Mouse (Mus musculus) liver, postnatal 0 days (tissue): ENCODE data around the gene Fam166b. TPM values are rescaled to one million over a fixed set of nuclear protein-coding genes. Genes with fewer than 3 reads are reported as not detected.
A peak's percentile ranks its signal among the peaks of the same experiment; 100 is the strongest.

ENCODE experiments used
- ATAC-seq: fragments of 200-750 bp; cut with Nextera tagmentation; 2 replicates; pipeline ENCODE4 v1.8.0; 2017; ENCODE audit warnings: mild to moderate bottlenecking, moderate library complexity
- DNase-seq: peaks from one replicate; pipeline ENCODE4 v3.0.0-alpha.2; 2016
- H3K27ac ChIP-seq: fragments of 300-500 bp; sonication (generic); 2 replicates; pipeline ENCODE4 v1.5.1; 2014; ENCODE audit warnings: antibody characterized with exemption, moderate library complexity, mild to moderate bottlenecking, low read depth
- H3K27me3 ChIP-seq: fragments of 300-500 bp; sonication (generic); 2 replicates; pipeline ENCODE4 v1.6.1; 2014; ENCODE audit warnings: low read length, control low read depth, mixed read lengths; ENCODE audit not compliant: insufficient read depth
- H3K36me3 ChIP-seq: fragments of 300-500 bp; sonication (generic); replicated peaks from 2 replicates; pipeline ENCODE4 v1.6.1; 2014; ENCODE audit warnings: mild to moderate bottlenecking, control low read depth, low read length, moderate library complexity, mixed read lengths; ENCODE audit not compliant: insufficient read depth
- H3K4me1 ChIP-seq: fragments of 300-500 bp; sonication (generic); 2 replicates; pipeline ENCODE4 v1.6.1; 2014; ENCODE audit warnings: antibody characterized with exemption, mild to moderate bottlenecking, control low read depth; ENCODE audit not compliant: insufficient read depth
- H3K4me2 ChIP-seq: fragments of 300-500 bp; sonication (generic); 2 replicates; pipeline ENCODE4 v1.6.1; 2014; ENCODE audit warnings: low read depth, mild to moderate bottlenecking, low read length, moderate library complexity, mixed read lengths
- H3K4me3 ChIP-seq: fragments of 300-500 bp; sonication (generic); 2 replicates; pipeline ENCODE4 v1.5.1; 2014; ENCODE audit warnings: low read depth, low read length
- H3K9ac ChIP-seq: fragments of 300-500 bp; sonication (generic); replicated peaks from 2 replicates; pipeline ENCODE4 v1.6.1; 2014; ENCODE audit warnings: mild to moderate bottlenecking, moderate library complexity
- H3K9me3 ChIP-seq: fragments of 300-500 bp; sonication (generic); 2 replicates; pipeline ENCODE4 v1.6.1; 2016; ENCODE audit warnings: mild to moderate bottlenecking, control low read depth, low read length, mixed read lengths
- CTCF ChIP-seq: sonication (generic); IDR thresholded peaks from 2 replicates; pipeline ENCODE4 v1.5.1; 2016; ENCODE audit warnings: antibody characterized with exemption, low read depth
- EP300 ChIP-seq: IDR thresholded peaks from 2 replicates; pipeline ENCODE4 v1.6.1; 2016; ENCODE audit warnings: antibody characterized with exemption, low read depth, mild to moderate bottlenecking
- WGBS: fragments of 180-500 bp; shearing (Covaris S2); extraction: QIAGEN DNeasy Blood & Tissue Kit; methylation state at CpG from one replicate; pipeline ENCODE4 v1.1.7; 2014; ENCODE audit not compliant: insufficient replicate concordance; 5-methylcytosine and 5-hydroxymethylcytosine counted together
- polyA plus RNA-seq: library from polyadenylated mRNA; unstranded; fragments of >200 nt; fragmentation: Nextera tagmentation; extraction: Ambion mirVana; gene quantifications from 2 replicates; pipeline ENCODE4 v1.2.1, GENCODE M21; 2015

The Fam166b gene
- polyA plus RNA-seq, 1 experiment from 2014 or later, result 0.14 TPM

DNA sequence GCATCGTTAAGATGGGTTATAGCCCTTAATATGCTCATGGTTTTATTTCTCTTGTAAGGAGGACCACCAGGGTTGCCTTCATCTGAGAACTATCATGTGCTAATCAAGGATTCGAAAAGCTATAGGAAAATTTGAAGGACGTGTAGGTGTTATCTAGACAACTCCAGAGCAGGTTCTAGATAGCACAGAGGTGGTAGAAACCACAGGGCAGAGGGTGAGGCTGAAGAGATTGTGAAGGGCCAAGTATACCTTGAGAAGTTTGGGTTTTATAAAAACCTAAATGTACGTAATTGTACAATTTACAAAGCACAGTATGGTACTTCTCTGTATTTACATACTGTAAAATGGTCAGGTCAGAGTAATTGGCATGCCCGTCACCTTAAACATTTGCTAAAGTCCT lies 33.8 kb downstream of the Fam166b start:
- H3K27ac ChIP-seq, result peak overlapping the region; percentile 70
- H3K9ac ChIP-seq, result no peak overlapping the region

GRCm38 (mm10) chr4:43394345-43394891 lies 34.5 kb downstream of the Fam166b start:
- Histone ChIP-seq H3K27ac (peak overlapping the region; percentile 70), H3K36me3 (no peaks in the 10 kb centered on the region), H3K4me1 (peaks cover 36% of the 10 kb centered on the region), H3K4me2 (0 out of 2 replicates have a peak overlapping the region, but pooled peaks have one; percentile 10), H3K9ac (peak overlapping the region; percentile 6; the same call in 1 of the 2 replicates), H3K27me3 (no peaks in the 10 kb centered on the region), H3K4me3 (no peak overlapping the region), H3K9me3 (no peaks in the 10 kb centered on the region)
- 29% methylated on average over 15 of the region's 15 CpGs for WGBS
- peak; percentile 72 for ATAC-seq
- TF ChIP-seq CTCF (no peak), EP300 (peak; percentile 81)
- peak; percentile 49 for DNase-seq

More for the DNA sequence above, 33.8 kb downstream of the Fam166b start:
- no peaks in the 10 kb centered on the region for H3K27me3 ChIP-seq
- TF ChIP-seq EP300 (no peak), CTCF (no peak)
- peaks cover 36% of the 10 kb centered on the region for H3K4me1 ChIP-seq
- WGBS, result 55% methylated on average over 5 of the region's 5 CpGs
- H3K9me3 ChIP-seq, result no peaks in the 10 kb centered on the region
- DNase-seq (no peak), ATAC-seq (no peak)
- no peaks in the 10 kb centered on the region for H3K36me3 ChIP-seq
- 0 out of 2 replicates have a peak overlapping the region, but pooled peaks have one; percentile 10 for H3K4me2 ChIP-seq
- H3K4me3 ChIP-seq, result no peak overlapping the region

- DNase-seq (peak; percentile 61), ATAC-seq (peak; percentile 73)
- H3K4me3 ChIP-seq, result no peak overlapping the region
- H3K9ac ChIP-seq, result no peak overlapping the region
- WGBS, result 62% methylated on average over 3 of the region's 3 CpGs
- no peaks in the 10 kb centered on the region for H3K9me3 ChIP-seq
- H3K27me3 ChIP-seq, result no peaks in the 10 kb centered on the region
- no peak overlapping the region for H3K4me2 ChIP-seq
- H3K4me1 ChIP-seq, result peaks cover 33% of the 10 kb centered on the region
- peak overlapping the region; percentile 55 for H3K27ac ChIP-seq
- TF ChIP-seq CTCF (no peak), EP300 (no peak)
- H3K36me3 ChIP-seq, result no peaks in the 10 kb centered on the region
These were observed 37.3 kb downstream of the Fam166b start for GRCm38 (mm10) chr4:43391521-43392050.

GRCm38 (mm10) chr4:43389845-43390440 lies 39.0 kb downstream of the Fam166b start:
- no peak for TF ChIP-seq EP300
- no peak for TF ChIP-seq CTCF
- no peak for DNase-seq
- 63% methylated on average over 9 of the region's 9 CpGs for WGBS
- peak overlapping the region; percentile 17 for H3K27ac ChIP-seq
- no peak overlapping the region for H3K4me2 ChIP-seq
- H3K27me3 ChIP-seq, result no peaks in the 10 kb centered on the region
- no peak overlapping the region for H3K4me3 ChIP-seq
- no peaks in the 10 kb centered on the region for H3K36me3 ChIP-seq
- H3K9me3 ChIP-seq, result no peaks in the 10 kb centered on the region
- H3K9ac ChIP-seq, result no peak overlapping the region
- no peak for ATAC-seq
- peaks cover 24% of the 10 kb centered on the region; the same call in 1 of the 2 replicates for H3K4me1 ChIP-seq

DNA sequence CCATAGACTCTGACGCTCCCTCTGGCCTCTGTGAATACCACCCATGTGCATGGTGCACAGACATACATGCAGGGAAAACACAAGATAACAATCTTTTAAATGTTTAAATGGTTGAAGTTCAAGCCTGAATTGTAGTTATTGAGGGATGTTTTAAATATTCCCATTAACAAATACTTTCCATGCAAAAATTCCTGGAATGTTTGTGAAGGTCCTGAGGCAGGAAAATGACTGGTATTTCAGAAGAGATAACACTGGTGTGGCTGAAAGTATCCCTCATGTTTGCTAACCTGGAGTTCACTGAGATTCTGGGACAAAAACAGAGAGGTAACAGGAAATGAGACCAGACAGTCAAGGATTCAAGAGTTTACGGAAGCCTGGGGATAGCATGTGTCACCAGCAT lies 39.5 kb downstream of the Fam166b start:
- TF ChIP-seq EP300 (no peak), CTCF (no peak)
- peak overlapping the region; percentile 17; the same call in 1 of the 2 replicates for H3K27ac ChIP-seq

GRCm38 (mm10) chr4:43386932-43387331 lies 42.0 kb downstream of the Fam166b start:
- no peak overlapping the region for H3K4me2 ChIP-seq
- DNase-seq, result no peak
- no peak overlapping the region for H3K9ac ChIP-seq
- H3K36me3 ChIP-seq, result no peaks in the 10 kb centered on the region
- no peak overlapping the region for H3K27ac ChIP-seq
- H3K4me3 ChIP-seq, result no peak overlapping the region
- no peaks in the 10 kb centered on the region for H3K27me3 ChIP-seq
- H3K4me1 ChIP-seq, result peaks cover 18% of the 10 kb centered on the region; the same call in 1 of the 2 replicates
- TF ChIP-seq EP300 (no peak), CTCF (no peak)
- ATAC-seq, result no peak
- no peaks in the 10 kb centered on the region for H3K9me3 ChIP-seq

More for the DNA sequence above, 39.5 kb downstream of the Fam166b start:
- Histone ChIP-seq H3K4me1 (peaks cover 19% of the 10 kb centered on the region; the same call in 1 of the 2 replicates), H3K9me3 (no peaks in the 10 kb centered on the region), H3K36me3 (no peaks in the 10 kb centered on the region), H3K9ac (no peak overlapping the region), H3K4me3 (no peak overlapping the region), H3K4me2 (no peak overlapping the region), H3K27me3 (no peaks in the 10 kb centered on the region)
- ATAC-seq, result no peak
- DNase-seq, result no peak
- 68% methylated on average over 2 of the region's 2 CpGs for WGBS
